Mouse (Mus musculus) brown adipose tissue, adult 24 weeks (tissue): ENCODE measurements around the gene Sap30l. TPM values are rescaled to one million over a fixed set of nuclear protein-coding genes. Genes with fewer than 3 reads are reported as not detected.

ENCODE experiments used
- polyA plus RNA-seq: library from polyadenylated mRNA; stranded (reverse); fragments of >200 nt; gene quantifications from 2 replicates; pipeline ENCODE4 v1.2.4, GENCODE M21; 2012; ENCODE audit not compliant: missing spikeins, insufficient read depth, insufficient read length

Gene Sap30l
- polyA plus RNA-seq, 1 experiment: 40.1 TPM

Other genes with a start within 250 kb of the Sap30l start
- gene Galnt10, start 156.2 kb upstream of the Sap30l start, polyA plus RNA-seq: 2.5 and 3.3 TPM in 2 replicates
- gene Hand1, start 31.2 kb downstream of the Sap30l start, polyA plus RNA-seq: not detected in 2 replicates
- gene Larp1, start 207.4 kb downstream of the Sap30l start, polyA plus RNA-seq: 14.1 and 21.8 TPM in 2 replicates